Mouse (Mus musculus) macrophage (primary cell): Measurements from ENCODE around the gene Gja5. TPM values are rescaled to one million over a fixed set of nuclear protein-coding genes. Genes with fewer than 3 reads are reported as not detected.
"Not testable (repeated sequence)": the region's sequence is repeated elsewhere in the genome, so short reads cannot be mapped to it uniquely, and the experiment has no call there.

ENCODE experiments used
- H3K27ac ChIP-seq: fragments of 350-480 bp; formaldehyde crosslinking; 2 replicates; pipeline ENCODE4 v1.9.0; 2021
- H3K36me3 ChIP-seq: fragments of 350-480 bp; formaldehyde crosslinking; 2 replicates; pipeline ENCODE4 v1.9.0; 2021; ENCODE audit errors: inconsistent target
- H3K4me3 ChIP-seq: fragments of 350-480 bp; formaldehyde crosslinking; 2 replicates; pipeline ENCODE4 v1.9.0; 2021; ENCODE audit errors: inconsistent target
- H3K79me2 ChIP-seq: fragments of 350-480 bp; formaldehyde crosslinking; 2 replicates; pipeline ENCODE4 v1.9.0; 2021; ENCODE audit errors: inconsistent target
- WGBS: methylation state at CpG from one replicate; pipeline ENCODE4 v1.1.7; 2026; ENCODE audit warnings: inconsistent platforms; ENCODE audit not compliant: missing documents; 5-methylcytosine and 5-hydroxymethylcytosine counted together
- polyA plus RNA-seq: library from polyadenylated mRNA; stranded (reverse); fragments of 250-400 nt; gene quantifications from 3 replicates; pipeline ENCODE4 v1.2.4, GENCODE M21; 2018; ENCODE audit warnings: inconsistent platforms

The Gja5 gene
- polyA plus RNA-seq, 1 experiment from 2014 or later: not detected

DNA sequence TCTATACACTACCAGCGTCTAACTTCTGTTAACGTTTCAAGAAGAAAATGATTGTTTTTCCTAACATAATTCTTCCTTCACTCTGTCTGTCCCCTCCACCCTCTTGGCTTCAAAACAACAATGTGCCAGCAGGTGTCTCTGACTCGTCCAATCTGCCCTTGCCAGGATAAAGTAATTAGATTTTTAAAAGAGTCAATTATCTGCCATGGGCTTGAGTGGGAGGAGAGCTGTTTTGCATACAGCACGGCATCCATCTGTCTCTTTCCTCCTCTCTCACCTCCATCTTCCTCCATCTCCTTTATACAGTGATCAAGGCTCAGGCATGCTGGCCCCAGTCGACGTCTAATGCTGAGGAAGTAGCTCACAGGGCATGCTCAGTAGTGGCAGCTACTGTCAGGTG is 132.6 kb downstream of the Gja5 start:
- 80% methylated on average over 6 of the region's 6 CpGs for WGBS
- Histone ChIP-seq H3K27ac (no peak overlapping the region), H3K36me3 (no peaks in the 10 kb centered on the region), H3K4me3 (no peak overlapping the region), H3K79me2 (no peaks in the 10 kb centered on the region)

- 91% methylated on average over 6 of the region's 6 CpGs for WGBS
- H3K27ac ChIP-seq: no peak overlapping the region
- no peak overlapping the region for H3K4me3 ChIP-seq
- no peaks in the 10 kb centered on the region for H3K36me3 ChIP-seq
- no peaks in the 10 kb centered on the region for H3K79me2 ChIP-seq
Observed at GRCm38 (mm10) chr3:97039721-97040120, 135.2 kb downstream of the Gja5 start.

DNA sequence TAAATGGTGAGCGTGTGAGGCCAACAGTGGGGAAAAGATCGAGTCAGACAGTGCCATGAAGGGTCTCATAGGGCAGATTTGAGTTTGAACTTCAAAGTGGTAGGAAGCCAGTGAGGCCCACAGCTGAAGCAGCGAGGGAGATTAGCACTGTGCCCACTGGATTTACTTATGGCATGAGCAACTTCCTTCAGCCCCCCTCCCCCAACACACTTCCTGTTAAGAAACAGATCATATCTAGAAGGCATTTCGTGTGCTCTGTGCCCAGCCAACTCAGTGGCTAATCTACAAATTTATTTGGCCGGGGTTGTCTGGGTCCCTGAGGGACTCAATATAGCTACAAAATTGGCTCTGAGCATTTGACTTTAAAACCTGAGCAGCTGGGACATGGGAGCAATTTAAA is 139.7 kb downstream of the Gja5 start:
- no peaks in the 10 kb centered on the region for H3K36me3 ChIP-seq
- H3K79me2 ChIP-seq: no peaks in the 10 kb centered on the region
- no peak overlapping the region for H3K27ac ChIP-seq
- no peak overlapping the region for H3K4me3 ChIP-seq
- WGBS: 25% methylated on average over 5 of the region's 5 CpGs

GRCm38 (mm10) chr3:97047757-97048156 is 143.3 kb downstream of the Gja5 start:
- no peaks in the 10 kb centered on the region for H3K36me3 ChIP-seq
- 98% methylated on average over 4 of the region's 4 CpGs for WGBS
- H3K27ac ChIP-seq: no peak overlapping the region
- H3K4me3 ChIP-seq: no peak overlapping the region
- no peaks in the 10 kb centered on the region for H3K79me2 ChIP-seq

- Histone ChIP-seq H3K4me3 (no peak overlapping the region), H3K36me3 (no peaks in the 10 kb centered on the region), H3K27ac (no peak overlapping the region), H3K79me2 (no peaks in the 10 kb centered on the region)
Observed at GRCm38 (mm10) chr3:97048360-97048759, 143.9 kb downstream of the Gja5 start.

GRCm38 (mm10) chr3:97051264-97051744 is 146.8 kb downstream of the Gja5 start:
- no peak overlapping the region for H3K4me3 ChIP-seq
- no peaks in the 10 kb centered on the region for H3K36me3 ChIP-seq
- no peaks in the 10 kb centered on the region for H3K79me2 ChIP-seq
- no peak overlapping the region for H3K27ac ChIP-seq
- WGBS: 86% methylated on average over 12 of the region's 13 CpGs

DNA sequence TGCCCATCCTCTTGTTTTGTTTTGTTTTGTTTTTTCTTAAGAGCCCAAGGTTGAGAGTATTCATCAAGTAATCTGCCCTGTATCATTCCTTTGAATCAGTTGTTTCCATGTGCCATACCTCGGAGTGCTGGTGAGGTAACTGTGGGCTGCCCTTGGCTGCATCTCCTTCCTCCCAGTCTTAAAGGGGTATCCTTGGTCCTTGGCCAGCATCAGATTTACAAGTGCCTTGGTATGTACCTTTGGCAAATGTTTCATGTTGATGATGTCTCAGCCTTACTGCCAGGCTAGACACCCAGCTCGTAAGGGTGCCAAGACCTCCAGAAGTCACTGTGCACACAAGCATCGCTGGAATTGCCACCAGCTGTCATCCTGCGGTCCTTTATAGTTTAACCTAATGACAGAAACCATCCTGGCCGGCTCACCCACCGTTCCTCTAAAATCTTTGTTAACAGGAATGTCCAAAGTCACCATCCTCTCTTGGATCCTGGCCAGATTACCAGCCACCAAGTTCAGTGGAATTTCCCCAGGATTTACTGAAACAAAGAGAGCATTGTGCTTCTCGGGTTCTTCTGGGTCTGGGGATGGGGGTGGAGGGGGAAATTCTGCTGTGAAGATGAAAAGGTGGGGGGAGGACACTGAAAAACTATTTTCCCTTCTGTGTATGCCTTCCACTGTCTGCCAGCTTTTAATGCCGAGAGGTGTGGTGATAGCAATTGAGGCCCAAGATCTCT is 147.7 kb downstream of the Gja5 start:
- H3K36me3 ChIP-seq: no peaks in the 10 kb centered on the region
- WGBS: 91% methylated on average over 8 of the region's 8 CpGs
- no peak overlapping the region for H3K27ac ChIP-seq
- H3K79me2 ChIP-seq: no peaks in the 10 kb centered on the region
- H3K4me3 ChIP-seq: no peak overlapping the region

GRCm38 (mm10) chr3:97058704-97059103 is 154.2 kb downstream of the Gja5 start:
- no peak overlapping the region for H3K27ac ChIP-seq
- no peaks in the 10 kb centered on the region for H3K36me3 ChIP-seq
- 88% methylated on average over 5 of the region's 5 CpGs for WGBS
- no peaks in the 10 kb centered on the region for H3K79me2 ChIP-seq
- no peak overlapping the region for H3K4me3 ChIP-seq

DNA sequence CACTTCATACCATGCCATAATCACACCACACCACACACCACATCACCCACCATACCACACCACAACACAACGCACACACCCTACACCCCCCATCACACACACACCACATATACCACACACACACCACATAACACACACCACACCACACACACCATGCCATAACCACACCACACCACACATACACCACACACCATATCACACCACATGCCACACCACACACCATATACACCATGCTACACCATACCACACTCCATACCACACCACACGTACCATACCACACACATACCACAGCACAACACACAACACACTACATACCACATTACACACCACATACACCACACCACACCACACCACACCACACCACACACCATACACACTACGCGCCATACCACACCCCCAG is 155.6 kb downstream of the Gja5 start:
- WGBS: 100% methylated on average over 4 of the region's 4 CpGs
- no peak overlapping the region for H3K4me3 ChIP-seq
- H3K36me3 ChIP-seq: no peaks in the 10 kb centered on the region
- no peak overlapping the region for H3K27ac ChIP-seq
- no peaks in the 10 kb centered on the region for H3K79me2 ChIP-seq

GRCm38 (mm10) chr3:97062814-97063213 is 158.3 kb downstream of the Gja5 start:
- Histone ChIP-seq H3K79me2 (no peaks in the 10 kb centered on the region), H3K27ac (no peak overlapping the region), H3K36me3 (no peaks in the 10 kb centered on the region), H3K4me3 (no peak overlapping the region)
- 90% methylated on average over 5 of the region's 5 CpGs for WGBS

DNA sequence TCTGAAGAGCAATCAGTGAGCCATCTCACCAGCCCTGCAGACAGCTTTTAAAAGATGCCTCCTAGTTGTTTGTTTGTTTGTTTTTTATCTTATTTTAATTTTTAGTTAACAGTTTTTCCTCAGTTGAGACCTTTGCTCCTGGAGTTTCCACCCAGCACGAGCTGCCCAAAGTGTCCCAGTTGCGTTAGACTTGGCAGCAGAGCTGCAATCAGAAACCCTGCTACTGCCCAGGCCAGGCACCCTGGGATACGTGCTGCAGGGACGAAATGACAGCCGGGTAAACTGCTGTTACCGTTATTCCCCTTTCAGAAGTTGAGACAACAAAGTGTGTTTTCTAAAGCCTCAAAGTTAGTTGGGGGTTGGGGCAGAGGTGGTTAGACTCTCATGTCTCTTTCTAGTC is 159.6 kb downstream of the Gja5 start:
- Histone ChIP-seq H3K4me3 (no peak overlapping the region), H3K79me2 (no peaks in the 10 kb centered on the region), H3K36me3 (no peaks in the 10 kb centered on the region), H3K27ac (no peak overlapping the region)
- 92% methylated on average over 6 of the region's 6 CpGs for WGBS

GRCm38 (mm10) chr3:97069589-97069988 is 165.1 kb downstream of the Gja5 start:
- H3K4me3 ChIP-seq, H3K36me3 ChIP-seq, H3K27ac ChIP-seq, H3K79me2 ChIP-seq: not testable (repeated sequence)
- WGBS: 96% methylated on average over 4 of the region's 7 CpGs

DNA sequence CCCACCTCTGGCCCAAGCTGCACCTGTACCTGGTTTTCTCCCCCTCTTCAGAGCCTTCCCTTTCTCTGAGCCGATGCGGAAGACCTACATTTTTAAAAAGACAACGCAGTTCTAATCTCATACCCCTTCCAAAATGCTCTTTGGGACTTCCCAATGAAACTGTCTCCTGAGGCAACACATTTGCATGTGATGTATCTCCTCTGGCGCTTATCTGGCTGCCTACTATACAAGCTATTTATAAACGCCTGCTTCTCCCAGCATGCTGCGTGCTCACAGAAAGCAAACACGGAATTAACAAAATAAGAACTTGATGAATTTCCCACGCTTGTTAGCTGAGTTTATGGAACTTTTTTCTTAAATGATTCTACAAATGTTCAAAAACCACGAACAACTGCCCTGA is 167.4 kb downstream of the Gja5 start:
- H3K27ac ChIP-seq, H3K79me2 ChIP-seq, H3K4me3 ChIP-seq, H3K36me3 ChIP-seq: not testable (repeated sequence)
- 88% methylated on average over 9 of the region's 9 CpGs for WGBS

- not testable (repeated sequence) for H3K36me3 ChIP-seq, H3K27ac ChIP-seq, H3K4me3 ChIP-seq, H3K79me2 ChIP-seq
- 81% methylated on average over 5 of the region's 5 CpGs for WGBS
Observed at GRCm38 (mm10) chr3:97072361-97072760, 167.9 kb downstream of the Gja5 start.

DNA sequence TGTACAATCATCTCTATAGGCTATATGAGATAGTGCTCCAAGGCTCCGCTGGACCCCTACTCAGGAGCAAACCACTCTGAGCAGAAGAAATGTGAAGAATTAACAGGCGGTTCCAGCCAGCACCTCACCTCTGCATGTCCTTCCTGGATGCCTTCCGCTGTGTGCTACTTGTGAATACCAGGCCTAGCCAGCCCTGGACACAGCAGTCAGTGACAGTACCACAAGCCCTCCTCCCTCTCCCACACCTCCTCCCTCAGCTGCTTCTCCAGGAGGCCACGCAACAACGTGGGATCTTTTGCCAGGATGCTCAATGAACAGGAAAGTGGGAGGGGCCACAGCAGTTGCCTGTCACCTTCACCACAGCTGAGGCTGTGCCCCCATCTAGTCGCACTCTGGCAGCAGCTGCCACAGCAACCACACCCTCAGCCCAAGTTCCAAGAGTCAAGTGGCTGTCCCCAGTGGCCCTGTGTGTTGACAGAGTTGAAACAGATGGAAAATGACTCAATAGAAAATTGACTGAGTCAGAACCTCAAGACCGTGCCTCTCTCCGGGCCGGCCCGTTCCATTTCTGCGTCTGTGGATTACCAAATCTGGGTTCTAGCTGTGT is 171.4 kb downstream of the Gja5 start:
- peak overlapping the region; percentile 26; the same call in 1 of the 2 replicates for H3K4me3 ChIP-seq
- H3K36me3 ChIP-seq, H3K27ac ChIP-seq, H3K79me2 ChIP-seq: not testable (repeated sequence)
- WGBS: no CpG with 5 or more reads among the region's 11 CpGs

- H3K79me2 ChIP-seq: no peaks in the 10 kb centered on the region
- no peaks in the 10 kb centered on the region for H3K36me3 ChIP-seq
- no peak overlapping the region for H3K27ac ChIP-seq
- H3K4me3 ChIP-seq: peak overlapping the region; percentile 26
- WGBS: 0% methylated on average over 6 of the region's 6 CpGs
Observed at GRCm38 (mm10) chr3:97076412-97076811, 171.9 kb downstream of the Gja5 start.
